Mouse (Mus musculus): Measurements from ENCODE around the gene Pofut1.

Gene Pofut1

DNA sequence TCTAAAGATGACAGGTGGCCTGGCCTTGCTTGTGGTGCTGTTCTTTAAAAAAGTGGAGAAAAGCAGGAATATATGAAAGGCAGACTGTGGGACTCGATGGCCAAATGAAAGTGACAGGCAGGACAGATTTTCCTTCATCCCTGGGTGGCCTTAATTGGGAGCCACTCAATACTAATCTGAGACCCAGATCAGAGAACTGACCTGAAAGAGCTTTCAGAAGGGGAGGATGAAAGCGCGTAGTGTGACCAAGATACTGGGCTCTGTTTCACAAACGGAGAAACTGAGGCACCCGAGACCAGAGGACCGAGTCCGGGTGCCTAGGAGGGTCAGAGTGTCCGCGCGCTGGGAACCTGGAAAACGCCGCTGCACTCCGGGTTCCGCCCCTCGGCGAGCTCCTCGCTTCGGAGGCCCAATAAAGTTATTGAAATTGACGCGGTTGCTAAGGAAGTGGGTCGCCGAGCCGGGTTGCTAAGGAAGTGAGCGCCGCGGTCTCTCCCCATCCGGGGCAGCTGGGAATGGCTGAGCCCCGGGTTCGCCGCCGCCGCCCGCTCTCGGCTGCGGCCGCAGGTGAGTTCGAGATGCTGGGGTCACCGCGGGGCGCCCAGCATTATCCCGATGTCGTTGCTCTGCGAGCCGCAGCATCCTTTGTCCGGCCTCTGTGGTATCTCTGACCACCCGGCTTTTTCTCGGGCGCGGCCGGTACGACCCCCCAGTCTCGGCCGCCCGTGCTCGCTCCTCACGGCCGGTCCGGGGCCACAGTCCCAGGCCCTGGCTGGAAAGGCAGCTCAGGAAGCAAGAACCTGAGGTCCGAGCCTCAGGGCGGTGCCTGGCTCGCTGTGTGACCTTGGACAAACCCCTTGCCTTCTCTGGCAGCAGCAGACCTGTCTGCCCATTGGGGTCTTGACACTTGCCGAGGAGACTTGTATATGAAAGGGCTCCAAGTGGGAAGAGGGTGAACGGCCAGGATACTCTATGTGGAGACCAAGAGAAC, 49.9 kb downstream of the Pofut1 start, which contains the start of gene Kif3b:
Gene Kif3b, plus strand, starts transcription at position 476 of the 991 bp plus-strand sequence.
- peak; percentile 94 for DNase-seq

DNA sequence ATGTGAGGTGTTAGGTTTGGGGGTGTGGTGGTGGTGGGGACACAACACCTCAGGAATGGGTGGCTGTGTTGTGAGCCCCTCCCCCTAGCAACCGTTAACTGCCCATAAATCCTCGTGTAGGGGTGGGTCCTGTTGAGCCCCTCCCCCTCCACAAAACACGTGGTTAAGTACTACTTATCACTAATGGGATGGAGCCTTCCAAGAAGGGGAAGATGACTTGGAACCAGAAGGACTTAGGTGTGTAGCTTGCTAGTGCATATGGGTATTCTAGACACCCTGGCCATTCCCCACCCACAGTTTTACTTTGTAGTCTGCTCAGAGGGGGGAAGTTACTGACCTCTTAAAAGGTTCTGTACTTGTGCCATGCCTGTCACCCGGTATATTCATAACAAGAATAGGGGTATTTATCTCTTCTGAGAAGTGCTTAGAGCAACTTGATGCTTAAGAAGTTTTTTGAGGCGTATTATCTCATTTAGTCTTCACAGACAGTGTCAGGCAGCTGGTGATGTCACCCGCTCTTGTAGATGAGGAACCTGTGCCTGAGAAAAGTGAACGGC, 51.0 kb downstream of the Pofut1 start:
- peak; percentile 60 for DNase-seq

DNA sequence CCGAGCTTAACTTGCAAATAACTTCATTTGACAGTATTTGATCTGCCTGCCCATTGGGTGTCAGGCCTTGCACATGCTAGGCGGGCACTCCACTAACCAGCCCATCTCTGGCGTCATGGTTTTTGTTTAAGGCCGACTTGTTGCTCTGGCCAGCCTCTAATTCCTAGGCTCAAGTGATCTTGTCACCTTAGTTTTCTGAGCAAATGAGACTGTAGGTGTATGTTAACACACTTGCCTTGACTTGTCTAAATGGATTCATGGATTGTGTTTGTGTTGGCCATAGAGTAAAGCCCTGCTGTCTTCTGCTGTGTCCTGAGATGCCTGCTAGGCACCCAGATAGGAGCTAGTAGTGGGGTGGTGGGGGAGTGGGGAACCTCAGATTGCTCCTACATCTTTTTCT, 53.9 kb downstream of the Pofut1 start:
- DNase-seq: no peak

DNA sequence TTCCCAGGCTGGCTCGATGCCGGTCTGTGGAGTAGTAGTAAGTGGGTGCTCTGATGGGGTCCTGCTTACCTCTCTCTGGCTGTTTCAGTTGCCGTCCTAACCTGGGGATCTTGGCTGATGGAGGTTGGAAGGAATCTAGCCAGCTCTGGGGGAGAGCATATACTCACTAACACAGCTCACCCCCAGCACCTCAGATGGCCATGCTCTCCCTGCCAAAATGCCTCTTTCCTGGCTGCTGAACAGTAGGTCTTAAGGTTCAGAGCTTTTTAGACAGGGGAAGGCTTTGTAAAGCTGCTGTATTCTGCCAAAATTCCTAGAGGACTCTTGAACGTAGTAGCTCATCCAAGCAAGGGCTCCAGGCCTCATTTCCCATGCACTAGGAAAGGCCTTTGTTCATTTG, 56.4 kb downstream of the Pofut1 start:
- no peak for DNase-seq

DNA sequence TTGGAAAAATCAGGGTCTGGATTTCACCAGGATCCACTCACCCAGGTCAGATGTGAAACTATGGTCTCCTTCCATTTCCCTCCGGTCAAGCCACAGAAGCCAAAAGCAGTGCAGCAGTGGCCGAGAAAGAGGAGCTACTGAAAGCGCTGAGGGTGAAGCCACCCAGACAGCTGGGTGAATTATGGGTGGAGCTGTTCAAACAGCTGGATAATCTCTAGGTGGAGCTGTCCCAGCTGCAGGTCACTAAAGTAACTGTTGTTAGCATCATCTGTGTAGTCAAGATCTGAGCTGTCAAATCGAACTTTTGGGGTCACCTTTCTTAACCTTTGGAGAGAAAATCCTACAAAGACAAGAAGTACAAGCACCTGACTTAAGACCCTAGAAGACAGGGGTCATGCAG, 57.1 kb downstream of the Pofut1 start:
- peak; percentile 28 for DNase-seq

DNA sequence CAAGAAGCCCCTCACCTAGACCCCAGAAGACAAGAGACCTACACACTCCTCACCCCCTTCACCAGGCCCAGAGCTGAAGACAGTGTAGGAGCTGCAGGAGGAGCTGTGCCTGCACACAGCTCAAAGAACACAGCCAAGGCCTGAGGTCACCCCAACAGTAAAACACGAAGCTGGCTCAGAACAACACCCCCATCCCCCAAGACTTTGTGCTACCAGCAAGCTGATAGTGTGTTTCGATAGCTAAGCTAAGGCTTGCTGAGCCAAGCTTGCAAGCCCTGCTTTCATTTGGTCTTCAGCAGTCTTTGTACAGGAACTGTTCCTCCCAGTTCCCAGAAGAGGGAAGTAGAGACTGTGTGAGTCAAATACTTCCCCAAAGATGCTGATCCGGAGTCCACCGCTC, 57.5 kb downstream of the Pofut1 start:
- DNase-seq: peak; percentile 37

DNA sequence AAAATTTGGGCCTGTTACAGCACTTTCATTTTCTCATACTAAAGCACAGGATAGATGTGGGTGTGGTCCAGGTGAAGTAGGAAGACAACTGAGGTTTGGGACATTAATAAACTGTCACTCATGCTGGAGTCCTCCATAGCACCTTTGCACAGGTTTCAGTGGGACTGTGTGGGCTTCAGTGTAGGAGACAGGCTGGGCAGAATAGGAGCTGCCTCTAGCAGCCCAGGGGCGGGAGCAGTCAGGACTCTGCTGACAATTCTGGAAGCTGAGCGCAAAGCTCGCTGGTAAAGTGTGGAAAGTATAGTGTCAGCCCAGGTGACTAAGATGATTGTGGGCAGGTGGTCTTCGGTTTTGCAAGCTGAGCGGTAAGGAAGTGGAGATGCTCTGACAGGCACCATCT, 59.8 kb downstream of the Pofut1 start:
- DNase-seq: no peak

DNA sequence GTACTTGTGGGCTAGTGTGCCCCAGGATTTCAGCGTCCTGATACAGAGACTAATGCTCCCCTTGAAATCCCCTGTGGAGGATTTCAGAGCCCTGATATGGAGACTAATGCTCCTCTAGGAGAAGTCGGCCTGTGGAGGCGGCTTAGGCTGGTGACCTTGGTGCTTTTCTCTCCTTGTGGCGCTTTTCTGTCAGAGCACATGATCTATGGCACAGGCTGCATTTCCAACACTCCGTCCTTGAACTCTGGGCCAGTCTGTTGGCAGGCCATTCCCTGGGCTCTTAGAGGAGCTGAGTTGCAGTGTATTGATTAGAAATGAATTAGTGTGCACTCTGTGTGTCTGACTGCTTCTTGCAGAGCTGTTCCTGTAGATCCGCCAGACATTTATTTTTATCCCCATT, 63.9 kb downstream of the Pofut1 start:
- DNase-seq: no peak

DNA sequence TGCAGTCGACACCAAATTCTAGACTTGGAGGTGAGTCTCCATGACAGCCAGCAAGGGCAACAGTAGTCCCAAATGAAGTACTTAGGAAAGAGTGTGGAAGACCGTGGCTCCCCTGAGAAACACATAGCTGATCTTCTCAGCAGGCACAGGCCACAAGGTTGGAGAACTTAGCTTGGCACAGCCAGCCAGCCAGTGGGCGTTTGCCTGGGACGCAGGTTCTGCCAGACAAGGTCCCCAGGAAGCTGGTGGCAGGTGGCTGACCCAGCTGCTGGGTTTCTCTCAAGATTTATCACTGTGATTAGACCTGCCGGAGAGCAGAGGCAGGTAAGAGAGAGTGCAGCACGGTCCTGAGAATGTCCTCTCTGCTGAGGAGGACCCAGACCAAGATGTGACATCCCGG, 67.3 kb downstream of the Pofut1 start:
- DNase-seq: no peak

DNA sequence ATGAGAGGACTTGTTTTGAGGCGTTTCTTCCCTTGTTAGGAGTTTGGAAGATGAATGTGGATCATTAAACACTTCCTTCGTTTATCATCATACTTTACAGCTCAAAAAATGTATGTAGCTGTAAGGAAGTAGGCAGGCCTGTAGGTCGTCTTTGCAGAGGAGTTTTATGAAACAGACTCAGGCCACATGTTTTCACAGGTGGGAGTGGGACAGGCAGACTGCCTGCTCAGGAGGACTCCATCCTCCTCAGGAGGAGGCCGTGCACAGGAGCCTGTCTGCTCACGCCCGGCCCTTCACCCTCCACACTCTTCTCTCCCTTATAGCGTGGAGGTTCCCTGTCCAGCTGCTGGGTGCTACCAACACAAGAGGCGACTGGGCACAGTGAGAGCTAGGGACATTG, 67.8 kb downstream of the Pofut1 start:
- DNase-seq: no peak

DNA sequence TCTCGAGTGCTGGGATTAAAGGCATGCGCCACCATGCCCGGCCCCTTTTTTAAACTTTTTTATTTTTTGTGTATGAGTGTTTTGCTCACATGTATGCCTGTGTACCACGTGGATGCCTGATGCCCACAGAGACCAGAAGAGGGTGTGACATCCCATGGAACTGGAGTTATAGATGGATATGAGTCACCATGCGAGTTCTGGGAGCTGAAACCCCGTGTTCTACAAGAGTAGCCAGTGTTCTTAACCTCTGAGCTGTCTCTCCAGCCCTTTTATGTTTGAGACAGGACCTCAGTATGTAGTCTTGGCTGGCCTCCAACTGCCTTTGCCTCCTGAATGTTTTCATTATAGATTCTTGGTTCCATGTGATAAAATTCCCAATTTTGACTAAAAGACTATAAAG, 68.9 kb downstream of the Pofut1 start:
- DNase-seq: no peak

DNA sequence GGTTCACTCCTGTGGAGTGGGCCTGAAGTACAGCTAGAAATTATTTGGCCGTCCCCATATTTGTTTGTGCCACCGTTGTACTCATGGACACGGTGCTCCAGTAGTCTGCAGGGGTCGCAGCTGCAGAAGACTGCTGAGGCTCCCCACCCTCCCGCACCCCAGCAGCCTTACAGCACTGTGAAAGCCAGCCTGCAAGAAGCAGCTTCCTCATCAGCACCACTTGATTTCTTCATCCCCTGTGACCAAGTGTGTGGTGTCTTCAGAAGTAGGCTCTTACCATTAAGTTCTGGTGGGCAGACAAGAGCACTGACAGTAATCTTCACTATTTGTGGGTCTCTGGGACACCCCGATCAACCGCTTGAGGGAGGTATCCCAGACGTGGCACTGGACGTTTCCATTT, 71.6 kb downstream of the Pofut1 start:
- no peak for DNase-seq

DNA sequence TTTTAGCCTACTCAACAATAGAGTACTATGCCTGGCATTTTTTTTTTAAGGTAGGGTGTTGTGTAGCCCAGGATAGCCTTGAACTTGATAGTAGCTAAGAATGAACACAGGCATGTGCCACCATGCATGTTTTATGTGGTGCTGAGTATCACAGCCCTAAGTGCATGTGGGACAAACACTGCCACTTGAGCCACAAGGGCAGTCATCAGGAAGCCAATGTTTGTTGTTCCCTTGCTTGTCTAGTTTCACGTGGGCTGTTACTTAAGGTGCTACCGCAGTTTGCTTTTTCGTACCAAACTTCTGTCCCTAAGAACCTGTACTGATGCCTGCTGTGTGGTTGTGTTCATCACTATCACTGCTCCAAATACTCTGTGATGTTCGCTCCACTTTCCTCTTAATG, 77.1 kb downstream of the Pofut1 start:
- no peak for DNase-seq

DNA sequence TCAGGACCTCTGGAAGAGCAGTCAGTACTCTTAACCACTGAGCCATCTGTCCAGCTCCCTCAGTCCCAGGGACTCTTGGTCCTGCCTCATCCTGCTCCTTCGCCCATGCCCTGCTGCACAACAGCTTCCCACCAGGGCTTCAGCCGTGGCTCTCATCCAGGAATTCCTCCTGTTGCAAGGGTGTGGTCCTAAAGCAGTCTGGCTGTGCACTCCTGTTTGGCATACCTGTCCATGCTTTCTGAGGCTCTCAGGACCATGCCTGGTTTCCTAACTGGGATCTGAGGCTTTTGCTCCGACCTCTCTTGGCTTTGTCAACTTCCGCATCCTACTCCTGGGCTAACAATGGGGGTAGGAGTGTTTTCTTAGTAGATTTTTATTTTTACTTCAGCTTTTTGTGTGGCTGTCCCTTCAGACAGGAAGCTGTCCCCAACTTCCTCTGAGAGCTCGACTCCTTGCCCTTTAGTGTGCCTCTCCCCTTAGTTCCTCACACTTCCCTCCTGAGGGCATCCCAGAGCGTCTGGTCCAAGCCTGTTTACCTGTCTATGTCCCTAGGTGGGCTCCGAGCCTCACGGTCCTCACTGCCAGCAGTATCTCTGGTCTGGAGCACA, 77.8 kb downstream of the Pofut1 start:
- peak; percentile 47 for DNase-seq
